Mouse (Mus musculus) layer of hippocampus, adult 9-11 months (tissue): ENCODE data around the gene Cenpx.
"Not testable (repeated sequence)": the region's sequence is repeated elsewhere in the genome, so short reads cannot be mapped to it uniquely, and the experiment has no call there.

ENCODE experiments used
- DNase-seq: peaks from one replicate; pipeline ENCODE4 v3.0.0; 2022

The Cenpx gene

DNA sequence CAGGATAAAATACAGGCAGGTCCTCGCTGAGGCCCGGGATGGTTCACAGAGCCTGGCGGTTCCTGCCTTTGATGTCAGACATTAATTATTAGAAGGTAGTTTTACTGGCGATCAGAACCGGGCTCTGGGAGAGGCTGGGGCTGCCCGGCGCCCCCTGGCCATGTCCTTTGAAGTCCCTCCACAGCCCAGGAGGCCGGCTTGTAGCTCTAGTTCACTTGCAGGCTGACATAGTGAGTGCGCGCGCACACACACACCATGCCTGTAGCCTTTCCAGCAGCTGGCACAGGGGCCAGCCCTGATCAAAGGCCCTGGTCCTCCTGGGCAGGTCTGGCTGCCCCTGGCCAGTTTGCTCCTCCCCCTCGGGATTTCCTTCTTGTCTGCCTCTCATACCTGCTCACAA is 17.9 kb downstream of the Cenpx start:
- no peak for DNase-seq

- no peak for DNase-seq
Observed at GRCm38 (mm10) chr11:120695184-120695583, 18.4 kb downstream of the Cenpx start.

GRCm38 (mm10) chr11:120693461-120693860 is 20.1 kb downstream of the Cenpx start:
- DNase-seq = no peak

GRCm38 (mm10) chr11:120692471-120693011 is 21.0 kb downstream of the Cenpx start:
- DNase-seq = no peak

DNA sequence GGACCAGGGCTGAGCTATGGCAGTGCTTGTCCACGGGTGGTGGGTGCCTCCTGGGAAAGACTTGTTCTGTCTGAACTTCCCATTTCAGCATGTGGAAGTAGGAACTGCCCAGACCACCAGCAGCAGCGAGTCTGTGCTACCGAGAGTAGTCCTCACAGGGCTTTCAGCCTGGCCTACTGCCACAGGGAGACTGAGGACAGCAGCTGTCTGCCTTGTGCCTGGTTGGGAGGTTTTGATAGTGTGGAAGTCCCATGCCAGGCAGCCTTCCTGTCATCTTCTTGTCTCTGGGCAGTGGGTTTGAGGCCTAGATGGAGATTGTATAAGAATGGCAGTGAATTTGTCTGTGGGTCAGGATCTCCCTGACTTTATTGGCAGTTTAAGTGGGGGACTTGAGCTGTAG is 24.2 kb downstream of the Cenpx start:
- DNase-seq = no peak

DNA sequence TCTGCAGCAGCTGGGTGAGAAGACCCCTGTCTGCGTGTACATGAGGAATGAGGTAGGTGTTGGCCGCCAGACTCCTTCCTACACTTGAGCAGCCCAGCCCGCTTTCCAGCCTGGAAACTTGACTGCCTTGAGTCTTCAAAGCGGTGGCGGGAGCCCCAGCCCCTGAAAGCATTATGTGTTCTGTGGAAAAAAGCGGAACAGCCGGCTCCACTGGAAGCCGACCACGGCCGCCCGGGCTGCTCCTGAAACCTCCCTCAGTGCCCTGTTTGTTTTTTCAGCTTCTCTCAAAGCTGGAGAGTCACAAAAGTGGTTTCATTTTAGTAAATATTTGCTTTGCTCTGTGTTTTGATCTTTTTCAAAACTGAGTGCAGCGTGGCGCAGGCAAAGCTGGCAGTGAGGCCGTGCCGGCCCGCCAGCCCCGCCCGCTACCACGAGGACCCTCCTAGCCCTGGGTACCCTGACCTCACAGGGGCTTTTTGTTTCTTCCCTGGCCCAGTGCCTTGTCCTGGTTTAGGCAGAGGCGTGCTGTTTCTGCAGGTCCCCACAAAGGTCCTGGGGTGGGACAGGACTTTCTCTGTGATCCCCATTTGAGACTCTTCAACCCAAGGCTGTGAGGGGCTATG is 26.8 kb downstream of the Cenpx start:
- DNase-seq = no peak

DNA sequence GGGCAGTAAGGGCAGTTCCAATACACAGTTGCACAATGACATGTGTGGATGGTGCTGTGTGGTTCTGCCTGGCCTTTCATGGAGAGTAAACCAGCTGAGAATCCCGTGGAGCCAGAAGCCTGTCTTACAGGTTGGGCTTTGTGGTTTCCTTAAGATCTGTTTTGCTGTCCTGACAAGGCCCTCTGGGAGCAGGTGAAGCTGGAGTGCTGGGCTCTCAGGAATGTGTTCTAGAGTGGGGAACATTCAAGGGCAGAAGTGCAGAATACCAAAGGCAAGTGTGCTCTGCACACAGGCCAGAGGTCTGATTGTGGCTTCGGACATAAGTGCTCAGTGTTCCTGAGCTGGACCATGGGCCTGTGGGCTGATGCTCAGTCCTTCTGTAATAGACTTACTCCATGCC is 28.9 kb downstream of the Cenpx start:
- DNase-seq = no peak

GRCm38 (mm10) chr11:120684086-120684485 is 29.5 kb downstream of the Cenpx start:
- DNase-seq = no peak

GRCm38 (mm10) chr11:120683536-120683935 is 30.0 kb downstream of the Cenpx start:
- DNase-seq = no peak

DNA sequence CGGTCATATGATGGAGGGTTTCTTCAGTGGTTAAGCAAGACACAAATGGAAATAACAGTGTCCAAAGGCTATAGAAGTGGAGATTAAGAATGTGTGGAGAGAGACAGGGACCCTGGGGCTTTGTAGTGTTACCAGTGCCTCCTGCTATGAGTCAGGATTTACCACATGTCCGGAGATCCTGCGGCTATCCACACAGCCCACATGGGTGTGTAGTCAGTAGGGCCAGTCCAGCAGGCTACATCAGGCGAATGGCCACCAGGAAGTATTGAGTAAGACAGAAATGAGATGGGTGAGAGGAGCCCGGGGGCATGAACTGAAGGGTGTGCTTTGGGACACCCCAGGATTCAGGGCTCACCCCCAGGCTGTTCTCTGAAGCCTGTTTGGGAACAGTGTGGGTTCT is 30.9 kb downstream of the Cenpx start:
- DNase-seq = no peak

- no peak for DNase-seq
Observed at GRCm38 (mm10) chr11:120679909-120680308, 33.6 kb downstream of the Cenpx start.

DNA sequence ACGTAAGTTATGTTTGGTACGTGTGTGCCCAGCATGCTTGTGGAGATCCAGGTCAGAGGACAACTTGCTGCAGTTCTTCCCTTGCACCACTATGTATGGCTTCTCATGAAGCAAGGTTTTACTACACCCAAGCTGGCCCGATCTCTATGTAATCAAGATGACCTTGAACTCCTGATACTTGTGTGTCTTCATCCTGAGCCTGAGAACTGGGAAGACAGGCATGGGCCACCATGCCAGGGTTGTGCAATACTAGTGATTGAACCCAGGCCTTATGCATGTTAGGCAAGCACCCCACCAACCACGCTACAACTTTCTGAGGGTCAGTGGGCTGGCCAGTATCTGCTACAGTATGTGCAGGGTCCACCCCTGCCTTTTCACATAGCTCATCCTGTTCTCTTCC is 36.6 kb downstream of the Cenpx start:
- DNase-seq = no peak

GRCm38 (mm10) chr11:120675875-120676274 is 37.7 kb downstream of the Cenpx start:
- not testable (repeated sequence) for DNase-seq

DNA sequence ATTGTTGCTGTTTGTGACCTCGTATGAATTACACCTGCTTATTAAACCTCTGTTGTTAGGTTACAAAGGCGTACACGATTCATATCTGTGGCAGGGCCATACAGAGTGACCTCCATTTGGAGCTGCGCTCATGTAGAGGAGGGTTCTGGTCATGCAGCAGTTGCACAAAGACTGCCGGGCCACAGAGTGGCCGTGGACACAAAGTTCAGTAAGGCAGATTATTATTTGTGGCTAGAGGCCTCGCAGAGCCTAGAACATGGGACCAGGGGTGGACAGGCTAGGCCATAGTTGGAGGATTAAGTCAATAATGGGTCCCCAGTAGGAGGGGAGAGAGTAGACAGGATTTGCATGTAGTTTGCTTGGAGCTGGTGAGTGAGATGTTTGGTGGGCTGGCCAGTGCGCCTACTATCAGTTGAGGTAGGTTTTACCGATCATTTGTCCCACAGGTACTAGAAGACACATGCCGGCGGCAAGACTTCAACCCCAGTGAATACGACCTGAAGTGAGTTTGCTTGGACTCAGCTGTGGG is 39.9 kb downstream of the Cenpx start:
- no peak for DNase-seq

GRCm38 (mm10) chr11:120672687-120673593 is 40.6 kb downstream of the Cenpx start, which contains the start of gene Aspscr1:
Gene Aspscr1 (plus strand): TSS chr11:120672973.
- peak; percentile 93 for DNase-seq

DNA sequence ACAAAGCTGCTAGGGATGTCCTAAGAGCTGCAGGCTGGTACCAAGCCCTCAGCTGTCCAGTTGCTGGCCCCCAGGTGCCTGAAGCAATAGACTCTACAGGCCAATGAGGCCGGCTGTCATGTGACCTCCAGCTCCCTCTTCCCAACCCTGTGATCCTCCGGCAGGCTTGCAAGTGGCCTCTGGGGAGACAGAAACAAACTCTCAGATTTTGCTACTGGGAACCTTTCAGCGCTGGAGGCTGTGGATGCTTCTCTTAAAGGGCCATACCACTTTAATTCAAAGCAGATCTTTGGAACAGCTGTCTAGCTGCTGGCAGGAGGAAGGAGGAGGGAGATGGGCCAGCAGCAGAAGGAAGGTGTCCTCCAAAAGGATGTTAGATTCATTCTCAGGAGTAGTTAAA is 46.9 kb downstream of the Cenpx start:
- DNase-seq = no peak

GRCm38 (mm10) chr11:120665406-120665805 is 48.1 kb downstream of the Cenpx start:
- no peak for DNase-seq

GRCm38 (mm10) chr11:120663714-120664113 is 49.8 kb downstream of the Cenpx start:
- no peak for DNase-seq

DNA sequence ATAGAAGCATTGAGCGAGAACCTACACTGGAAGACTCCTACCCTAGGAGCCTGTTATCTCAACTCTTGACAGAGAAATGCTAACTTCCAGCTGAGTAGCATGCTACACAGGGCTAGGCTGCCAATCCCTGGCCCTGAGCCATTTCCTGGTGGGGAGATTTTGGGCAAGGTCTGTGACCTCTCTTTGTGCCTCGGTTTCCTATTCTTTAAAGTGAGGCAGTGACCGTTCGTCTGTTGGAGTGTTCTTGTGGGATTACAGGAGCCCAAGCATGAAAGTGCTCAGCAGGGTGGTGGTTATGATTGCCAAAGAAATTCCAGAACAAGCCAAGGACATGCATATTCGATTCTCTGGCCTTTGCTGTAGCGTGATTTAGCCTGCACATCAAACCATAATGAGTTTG is 50.8 kb downstream of the Cenpx start:
- DNase-seq = no peak

GRCm38 (mm10) chr11:120661076-120661460 is 52.5 kb downstream of the Cenpx start, which contains the start of gene Notum:
Gene Notum (minus strand): TSS chr11:120661175.
- DNase-seq = no peak
